Mouse (Mus musculus): ENCODE measurements around the gene Gm17660. TPM values are rescaled to one million over a fixed set of nuclear protein-coding genes. Genes with fewer than 3 reads are reported as not detected.

Gene Gm17660
- total and polyA plus RNA-seq, 3 experiments: not detected

GRCm38 (mm10) chr5:104035066-104035465 lies 42.3 kb downstream of the Gm17660 start:
- Histone ChIP-seq H3K79me2 (ENCODE audit: control insufficient read depth, insufficient read depth, low read length, poor library complexity) (no peaks in the 10 kb centered on the region), H3K4me3 (ENCODE audit: control insufficient read depth in 1 of 2, insufficient read depth in 1 of 2, low read depth in 2 of 2, low read length in 2 of 2) (no peak overlapping the region), H3K4me1 (ENCODE audit: control insufficient read depth in 1 of 2, insufficient read depth in 2 of 2, low read length in 2 of 2) (peaks cover 14 to 17% of the 10 kb centered on the region in 2 experiments), H3K27ac (ENCODE audit: control insufficient read depth, low read depth, low read length) (no peak overlapping the region), H3K9me3 (replicated peaks; ENCODE audit: insufficient read depth, low read length) (no peaks in the 10 kb centered on the region), H3K27me3 (ENCODE audit: control insufficient read depth in 1 of 2, insufficient read depth in 2 of 2, low read length in 2 of 2) (no peaks in the 10 kb centered on the region), H3K36me3 (ENCODE audit: control insufficient read depth in 1 of 2, insufficient read depth in 2 of 2, low read length in 2 of 2) (peaks cover 0 to 13% of the 10 kb centered on the region in 2 experiments; a peak in 2 of 4 replicates), H3K9ac (ENCODE audit: control insufficient read depth, low read depth, low read length, poor library complexity, severe bottlenecking) (no peak overlapping the region)
- DNase-seq (ENCODE audit: low read depth, low spot score): no peak
- TF ChIP-seq SIN3A (IDR thresholded peaks at IDR 0.05; ENCODE audit: low read length): no peak
- TF ChIP-seq MAX (IDR thresholded peaks at IDR 0.05; ENCODE audit: low read length): no peak
- no peak for TF ChIP-seq USF2 (IDR thresholded peaks at IDR 0.05; ENCODE audit: borderline replicate concordance in 1 of 2, insufficient read depth in 1 of 2, low read depth in 1 of 2, low read length in 2 of 2)
- TF ChIP-seq ZKSCAN1 (IDR thresholded peaks at IDR 0.05; ENCODE audit: low read depth, low read length): no peak
- TF ChIP-seq SMC3 (IDR thresholded peaks at IDR 0.05; ENCODE audit: low read depth, low read length): no peak
- TF ChIP-seq POLR2AphosphoS2 (IDR thresholded peaks at IDR 0.05; ENCODE audit: low read length): no peak
- no peak for TF ChIP-seq MXI1 (IDR thresholded peaks at IDR 0.05; ENCODE audit: low read depth, low read length)
- TF ChIP-seq RAD21 (IDR thresholded peaks at IDR 0.05; ENCODE audit: low read depth, low read length): no peak
- TF ChIP-seq CTCF (IDR thresholded peaks at IDR 0.05 in 2 of 3, conservative IDR thresholded peaks at IDR 0.05 in 1 of 3; ENCODE audit: control insufficient read depth in 1 of 3, insufficient read depth in 1 of 3, low read depth in 2 of 3, low read length in 3 of 3, poor library complexity in 1 of 3, severe bottlenecking in 1 of 3): no peak
- TF ChIP-seq MEF2A (IDR thresholded peaks at IDR 0.05; ENCODE audit: extremely low read depth, insufficient replicate concordance, low read depth, low read length, poor library complexity, severe bottlenecking): no peak
- TF ChIP-seq POLR2A (IDR thresholded peaks at IDR 0.05; ENCODE audit: control insufficient read depth in 1 of 2, insufficient read depth in 1 of 2, low read depth in 1 of 2, low read length in 2 of 2, poor library complexity in 1 of 2): no peak
- TF ChIP-seq BHLHE40 (IDR thresholded peaks at IDR 0.05; ENCODE audit: borderline replicate concordance, low read depth, low read length): no peak
- TF ChIP-seq EP300 (IDR thresholded peaks at IDR 0.05; ENCODE audit: low read depth in 1 of 2, low read length in 2 of 2): no peak

DNA sequence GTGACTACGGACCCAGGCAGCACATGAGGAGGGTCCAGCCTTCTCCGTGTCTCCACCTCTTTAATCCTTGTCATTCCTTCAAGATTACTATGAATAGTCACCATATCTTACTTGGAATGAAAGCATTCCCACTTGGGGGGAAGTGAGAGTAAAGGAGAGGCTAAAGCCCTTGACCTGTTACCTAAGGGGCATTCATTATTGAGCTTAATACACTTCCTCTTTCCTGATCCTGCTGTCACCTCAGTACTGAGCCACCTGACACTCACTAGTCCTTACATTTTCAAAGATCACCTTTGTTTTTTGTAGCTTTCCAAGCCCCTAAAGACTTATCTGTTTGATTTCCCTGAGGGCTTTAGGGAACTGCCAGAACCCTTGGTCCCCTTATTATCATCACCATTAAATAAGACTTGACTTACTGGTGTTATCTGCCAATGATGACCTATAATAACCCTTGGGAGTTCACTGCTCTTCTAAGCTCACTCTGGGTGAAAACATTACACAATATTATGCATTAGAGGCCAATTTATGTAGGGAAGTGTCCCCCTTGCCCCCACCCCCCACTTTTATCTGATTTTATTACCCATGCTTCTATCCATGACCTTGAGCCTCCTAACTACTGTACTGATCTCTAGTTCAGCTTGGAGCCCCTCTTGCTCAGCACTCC lies 44.8 kb downstream of the Gm17660 start:
- Histone ChIP-seq H3K79me2 (ENCODE audit: control insufficient read depth, insufficient read depth, low read length, poor library complexity) (no peaks in the 10 kb centered on the region), H3K4me3 (ENCODE audit: control insufficient read depth in 1 of 2, insufficient read depth in 1 of 2, low read depth in 2 of 2, low read length in 2 of 2) (no peak overlapping the region), H3K9ac (ENCODE audit: control insufficient read depth, low read depth, low read length, poor library complexity, severe bottlenecking) (no peak overlapping the region), H3K27me3 (ENCODE audit: control insufficient read depth in 1 of 2, insufficient read depth in 2 of 2, low read length in 2 of 2) (no peaks in the 10 kb centered on the region), H3K9me3 (replicated peaks; ENCODE audit: insufficient read depth, low read length) (no peaks in the 10 kb centered on the region), H3K4me1 (ENCODE audit: control insufficient read depth in 1 of 2, insufficient read depth in 2 of 2, low read length in 2 of 2) (peaks cover 10 to 14% of the 10 kb centered on the region in 2 experiments), H3K36me3 (ENCODE audit: control insufficient read depth in 1 of 2, insufficient read depth in 2 of 2, low read length in 2 of 2) (peaks cover 0 to 10% of the 10 kb centered on the region in 2 experiments; a peak in 2 of 4 replicates), H3K27ac (ENCODE audit: control insufficient read depth, low read depth, low read length) (0 out of 2 replicates have a peak overlapping the region, but pooled peaks have one; percentile 6)
- peak; percentile 40 for DNase-seq (ENCODE audit: low read depth, low spot score)
- TF ChIP-seq ETS1 (IDR thresholded peaks at IDR 0.05; ENCODE audit: low read depth, low read length) (no peak), HCFC1 (IDR thresholded peaks at IDR 0.05; ENCODE audit: low read depth, low read length) (no peak), ZMIZ1 (IDR thresholded peaks at IDR 0.05; ENCODE audit: low read depth, low read length) (no peak), GATA1 (IDR thresholded peaks at IDR 0.05; ENCODE audit: low read depth, low read length) (peak; percentile 39), MYB (IDR thresholded peaks at IDR 0.05; ENCODE audit: low read depth, low read length) (no peak), EP300 (IDR thresholded peaks at IDR 0.05; ENCODE audit: low read depth in 1 of 2, low read length in 2 of 2) (peak; percentile 19 to 26; a peak in 2 of 4 replicates), MXI1 (IDR thresholded peaks at IDR 0.05; ENCODE audit: low read depth, low read length) (no peak)
